Mouse (Mus musculus): Measurements from ENCODE around the gene Arhgef26. TPM values are rescaled to one million over a fixed set of nuclear protein-coding genes. Genes with fewer than 3 reads are reported as not detected.

Gene Arhgef26
- polyA plus RNA-seq (2017; shearing (Covaris generic)) = under 1 TPM; 0.08 to 0.53 TPM

DNA sequence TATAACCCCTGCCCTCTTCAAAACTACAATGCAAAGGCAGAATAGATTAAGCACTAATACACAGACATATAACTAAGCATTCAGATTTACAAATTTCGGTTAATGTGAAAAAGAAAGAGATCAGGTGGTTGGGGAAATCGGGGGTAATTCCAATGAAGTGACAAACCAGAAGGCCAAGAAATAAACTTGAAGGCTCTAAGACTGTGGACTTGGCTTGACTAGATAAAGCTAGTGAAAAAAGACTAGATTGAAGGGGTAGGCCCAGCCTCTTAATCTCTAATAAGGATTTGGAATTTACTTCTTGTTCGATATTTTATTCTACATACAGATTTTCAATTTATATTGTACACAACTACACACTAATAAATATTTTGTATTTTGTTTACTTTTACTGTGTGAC lies at the start of gene Arhgef26:
Gene Arhgef26 (plus strand): TSS at position 301 of the 400 bp plus-strand sequence.
- no peak for ATAC-seq

DNA sequence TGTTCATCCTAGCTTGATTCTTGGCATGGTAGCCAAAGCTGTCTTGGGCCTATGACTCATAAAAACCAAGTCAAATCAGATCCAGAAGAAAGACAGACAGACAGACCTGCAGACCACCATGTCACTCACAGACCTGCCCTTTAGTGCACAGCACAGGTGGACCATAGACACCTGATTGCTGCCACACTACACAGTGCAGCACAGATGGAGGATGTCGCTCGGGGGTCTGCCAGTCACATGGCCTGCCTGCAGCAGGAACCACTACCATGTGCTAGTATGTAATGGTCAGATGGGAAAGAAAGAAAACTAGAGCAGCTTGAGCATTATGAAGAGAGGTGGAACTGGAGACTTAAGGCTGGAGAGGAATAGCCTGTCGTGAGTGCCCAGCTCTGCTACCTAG lies 27.7 kb upstream of the Arhgef26 start:
- ATAC-seq = no peak

DNA sequence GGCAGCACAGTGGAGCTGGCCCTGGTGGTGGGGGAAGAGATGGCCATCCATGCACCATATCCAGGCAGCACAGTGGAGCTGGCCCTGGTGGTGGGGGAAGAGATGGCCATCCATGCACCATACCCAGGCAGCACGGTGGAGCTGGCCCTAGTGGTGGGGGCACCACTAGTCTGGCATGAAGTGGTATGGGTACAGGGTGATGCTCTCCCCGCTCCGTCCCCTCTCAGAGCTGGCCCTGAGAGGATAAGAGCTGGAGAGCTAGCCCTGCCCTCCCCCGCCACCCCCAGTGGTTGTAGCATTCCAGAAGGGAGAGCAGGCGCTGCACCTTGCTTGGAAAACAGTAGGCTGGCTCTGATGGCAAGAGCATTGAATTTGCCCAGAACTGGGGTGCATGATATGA lies 26.9 kb upstream of the Arhgef26 start:
- no peak for ATAC-seq

DNA sequence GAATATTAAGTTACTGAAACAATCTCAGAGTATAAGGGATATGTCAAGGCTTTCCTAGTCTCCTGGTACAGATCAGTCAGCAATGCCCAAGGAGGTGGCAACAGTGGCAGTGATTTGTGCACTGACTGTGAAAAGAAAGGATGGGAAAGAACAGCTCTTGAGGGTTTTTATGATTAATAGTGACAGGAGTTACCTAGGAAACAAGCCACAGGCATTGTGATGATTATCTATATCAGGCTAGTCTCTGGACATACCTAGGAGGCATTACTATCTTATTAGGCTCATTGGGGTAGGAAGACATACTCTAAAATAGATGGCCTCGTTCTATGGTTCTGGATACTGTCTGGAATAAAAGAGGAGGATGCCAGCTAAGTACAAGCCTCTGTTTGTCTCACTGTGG lies 13.4 kb upstream of the Arhgef26 start:
- ATAC-seq = no peak

DNA sequence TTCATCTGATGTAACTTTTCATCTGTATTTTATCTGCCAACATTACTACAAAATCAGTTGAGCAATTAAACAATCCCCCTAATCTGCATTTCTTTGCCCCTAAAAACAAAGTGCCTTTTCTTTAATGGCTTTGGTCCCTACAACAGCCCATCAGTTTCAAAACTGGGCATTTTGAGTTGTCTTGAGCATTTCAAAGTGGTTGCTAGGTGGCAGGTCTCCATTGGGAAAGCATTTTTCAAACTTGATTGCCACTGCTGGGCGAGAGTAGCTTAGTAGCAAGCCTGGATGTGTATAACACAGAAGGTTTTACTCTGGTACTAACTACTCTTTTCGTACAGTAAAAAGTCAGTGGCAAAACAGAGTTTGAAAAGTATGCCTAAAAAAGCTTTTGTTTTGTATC lies 10.2 kb upstream of the Arhgef26 start:
- no peak for ATAC-seq

DNA sequence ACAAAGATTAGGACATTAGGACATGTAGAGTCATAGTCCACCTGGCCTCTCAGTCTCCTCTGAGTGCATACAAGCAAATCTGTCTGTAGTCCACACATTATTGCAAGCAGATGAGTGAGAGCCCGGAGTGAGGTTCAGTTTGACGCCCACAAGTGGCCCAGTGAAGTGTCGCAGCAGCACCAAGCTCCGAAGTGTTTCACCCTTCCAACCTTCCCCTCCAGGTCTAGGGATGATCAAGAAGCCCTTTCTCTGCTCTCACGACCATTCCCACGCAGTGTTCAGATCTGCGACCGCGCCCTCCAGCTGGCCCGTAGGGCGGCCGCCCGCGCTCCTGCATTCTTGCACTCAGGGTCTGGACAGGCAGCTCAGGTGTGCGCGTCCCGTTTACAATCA lies 313 bp downstream of the Arhgef26 start:
- no peak for ATAC-seq

DNA sequence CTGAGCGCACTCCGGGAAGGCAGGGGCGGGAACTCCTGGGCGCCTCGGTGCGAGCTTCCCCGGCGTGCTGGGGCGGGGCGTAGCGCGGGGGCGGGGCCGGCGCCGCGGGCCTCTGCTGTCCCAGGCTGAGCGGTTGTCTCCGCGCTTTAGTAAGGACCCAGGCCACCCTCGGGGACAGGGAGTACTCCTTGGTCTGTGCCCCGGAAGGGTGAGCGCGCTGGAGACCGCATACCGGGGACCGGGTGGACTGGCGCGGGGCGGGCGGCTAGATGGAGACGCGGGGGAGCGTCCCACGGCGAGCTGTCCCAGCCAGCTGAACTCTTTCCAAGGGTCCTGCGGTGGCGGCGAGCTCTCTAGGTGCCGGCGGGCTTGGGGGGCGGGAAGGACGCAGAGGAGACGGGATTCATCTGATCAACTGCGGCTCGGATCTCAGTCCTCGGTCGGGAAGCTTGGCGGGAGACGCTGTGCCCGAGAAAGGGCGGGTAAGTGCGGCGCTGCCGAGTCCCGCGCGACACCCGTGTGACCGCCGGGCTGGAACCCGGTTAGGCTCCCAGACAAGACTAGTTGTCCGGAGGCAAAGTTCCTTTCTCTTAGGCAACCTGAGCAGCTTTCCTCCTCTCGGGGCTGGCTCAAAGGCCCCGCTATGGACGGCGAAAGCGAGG lies 841 bp downstream of the Arhgef26 start:
- no peak for ATAC-seq

DNA sequence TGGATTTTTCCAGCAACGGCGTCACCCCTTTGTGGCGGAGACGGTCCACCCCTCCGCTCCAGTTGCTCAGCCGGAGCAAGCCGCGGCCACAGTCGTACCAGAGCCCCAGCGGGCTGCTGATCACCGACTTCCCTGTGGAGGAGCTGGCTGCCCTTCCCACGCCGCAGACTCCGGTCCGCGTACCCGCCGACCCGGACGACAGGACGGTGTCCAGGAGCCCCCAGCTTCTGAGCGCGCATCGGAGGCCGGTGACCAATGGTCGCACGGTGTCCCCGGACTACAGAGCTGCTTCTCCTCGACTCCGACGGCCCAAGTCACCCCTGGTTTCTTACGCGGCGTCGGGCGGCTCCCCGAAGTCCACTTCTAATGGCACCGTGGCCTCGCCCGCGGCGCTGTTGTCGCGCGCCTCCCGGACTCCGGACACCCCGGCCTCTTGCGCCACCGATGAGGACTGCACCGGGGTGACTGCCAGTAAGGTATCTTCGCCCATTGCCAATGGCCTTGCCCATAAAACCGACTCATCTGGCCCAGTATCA lies 1.4 kb downstream of the Arhgef26 start:
- ATAC-seq = no peak

DNA sequence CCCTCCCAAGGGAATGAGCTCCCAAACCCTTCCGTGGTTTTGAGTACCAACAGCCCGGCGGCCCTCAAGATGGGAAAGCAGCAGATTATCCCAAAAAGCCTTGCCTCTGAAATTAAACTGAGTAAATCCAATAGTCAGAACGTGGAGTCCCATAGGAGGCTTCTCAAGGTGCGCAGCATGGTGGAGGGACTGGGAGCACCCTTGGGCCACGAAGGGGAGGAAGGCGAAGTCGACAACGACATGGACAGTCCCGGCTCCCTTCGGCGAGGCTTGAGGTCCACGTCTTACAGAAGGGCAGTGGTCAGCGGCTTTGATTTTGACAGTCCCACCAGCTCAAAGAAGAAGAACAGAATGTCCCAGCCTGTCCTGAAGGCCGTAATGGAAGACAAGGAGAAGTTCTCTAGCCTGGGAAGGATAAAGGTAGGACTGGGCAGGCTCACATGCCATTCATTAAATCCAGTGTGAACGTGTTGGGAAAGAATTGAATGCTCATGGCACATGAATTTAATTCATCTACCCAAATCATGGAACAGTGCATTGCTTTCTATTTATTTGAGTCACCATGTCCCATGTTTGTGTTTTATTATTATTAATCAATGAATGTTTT lies 2.1 kb downstream of the Arhgef26 start:
- no peak for ATAC-seq

GRCm38 (mm10) chr3:62340861-62341260 lies 2.7 kb downstream of the Arhgef26 start:
- ATAC-seq = no peak

GRCm38 (mm10) chr3:62341496-62342205 lies 3.5 kb downstream of the Arhgef26 start:
- ATAC-seq = no peak

DNA sequence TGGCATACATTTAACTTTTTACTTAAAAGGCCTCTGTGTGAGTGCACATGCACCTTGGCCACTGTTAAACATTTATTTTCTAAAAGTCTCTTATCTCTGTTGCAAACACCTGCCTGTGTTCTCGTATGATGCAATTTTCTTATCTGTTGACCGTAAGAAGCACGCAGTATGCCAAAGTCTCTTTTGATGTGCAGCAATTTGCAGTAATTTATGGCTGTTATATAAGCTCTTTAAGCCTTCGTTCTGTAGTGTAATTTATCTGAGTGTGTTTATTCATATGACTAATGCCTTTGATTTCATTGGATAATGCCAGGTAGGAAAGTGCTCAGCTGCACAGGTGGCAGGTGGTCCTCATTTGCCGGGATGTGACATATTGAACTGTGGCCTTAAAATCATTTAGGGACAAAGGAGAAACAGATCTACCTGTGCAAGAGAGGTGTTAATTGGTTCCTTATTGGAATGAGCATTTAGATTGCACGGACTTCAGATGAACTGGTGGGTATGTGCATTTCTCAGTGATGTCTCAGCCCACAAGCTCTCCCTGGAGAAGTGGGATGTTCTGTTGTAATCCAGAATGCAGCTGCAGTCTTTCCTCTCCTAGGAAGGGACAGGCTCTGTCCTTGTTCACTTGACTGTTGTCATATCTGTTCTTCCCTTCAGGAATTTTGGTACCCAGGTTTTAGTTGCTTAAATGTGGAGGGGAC lies 10.5 kb downstream of the Arhgef26 start:
- ATAC-seq = no peak

- ATAC-seq = no peak
Observed at GRCm38 (mm10) chr3:62349218-62349897, 11.2 kb downstream of the Arhgef26 start.

- no peak for ATAC-seq
Observed at GRCm38 (mm10) chr3:62352071-62352470, 13.9 kb downstream of the Arhgef26 start.

DNA sequence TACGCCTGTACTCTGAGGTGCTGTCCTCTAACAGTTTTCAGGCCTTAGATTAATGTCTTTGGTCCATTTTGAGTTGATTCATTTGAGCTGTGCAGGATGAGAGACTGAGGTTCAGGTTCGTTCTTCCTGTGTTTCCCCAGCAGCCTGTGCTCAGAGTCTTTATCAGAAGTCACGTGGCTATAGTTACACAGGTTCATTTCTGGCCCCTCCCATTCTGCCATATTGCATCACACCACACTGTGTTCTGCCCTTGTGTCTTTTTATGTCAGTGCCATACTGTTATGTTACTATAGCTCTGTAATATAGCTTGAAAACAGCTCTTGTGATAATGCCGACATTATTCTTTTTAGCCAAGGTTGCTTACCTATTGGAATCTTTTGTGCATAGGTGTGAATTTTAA lies 14.7 kb downstream of the Arhgef26 start:
- ATAC-seq = no peak

DNA sequence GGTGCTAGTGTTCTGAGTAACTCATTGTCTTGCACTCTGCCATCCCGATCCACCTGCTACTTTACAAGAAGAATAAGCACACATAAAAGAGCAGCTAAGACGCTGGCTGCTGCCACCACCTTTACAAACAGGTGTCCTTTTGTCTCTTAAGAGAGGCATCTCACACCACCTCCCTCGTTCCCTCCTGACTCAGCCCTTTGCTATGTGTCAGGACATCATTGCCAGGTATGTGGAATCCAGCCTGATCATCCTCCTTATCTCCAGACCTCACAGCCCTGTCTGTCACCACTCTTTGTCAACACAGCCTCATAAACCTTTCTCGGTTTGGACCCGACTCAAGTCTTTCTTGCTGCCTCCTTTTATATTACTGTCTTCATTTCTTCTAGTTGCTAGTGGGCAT lies 29.7 kb downstream of the Arhgef26 start:
- no peak for ATAC-seq

- no peak for ATAC-seq
Observed at GRCm38 (mm10) chr3:62372841-62373240, 34.7 kb downstream of the Arhgef26 start.

GRCm38 (mm10) chr3:62374346-62374745 lies 36.2 kb downstream of the Arhgef26 start:
- no peak for ATAC-seq

GRCm38 (mm10) chr3:62374831-62375230 lies 36.7 kb downstream of the Arhgef26 start:
- no peak for ATAC-seq

GRCm38 (mm10) chr3:62376719-62377118 lies 38.6 kb downstream of the Arhgef26 start:
- no peak for ATAC-seq

- no peak for ATAC-seq
Observed at GRCm38 (mm10) chr3:62379946-62380345, 41.8 kb downstream of the Arhgef26 start.

DNA sequence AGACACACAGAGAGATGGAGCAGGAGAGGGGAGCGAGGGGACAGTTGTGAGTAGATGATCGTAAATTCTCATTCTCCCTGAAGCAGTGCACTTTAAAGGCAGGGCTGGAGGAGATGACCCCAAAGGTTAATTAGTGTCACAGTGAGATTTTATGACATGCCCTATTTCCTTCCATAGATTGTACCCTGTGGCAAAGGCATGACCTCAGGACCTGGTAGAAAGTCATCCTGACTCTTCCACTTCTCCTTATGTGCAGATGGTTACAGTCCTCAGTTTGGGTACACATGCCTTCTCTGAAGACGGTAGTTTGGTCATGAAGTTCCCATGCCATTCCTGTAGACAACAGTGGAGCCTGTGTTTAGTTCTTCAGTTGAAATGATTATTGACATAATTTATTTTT lies 42.3 kb downstream of the Arhgef26 start:
- ATAC-seq = no peak

- no peak for ATAC-seq
Observed at GRCm38 (mm10) chr3:62382853-62383252, 44.7 kb downstream of the Arhgef26 start.

All from activated CD4-positive, CD25-positive, alpha-beta regulatory T cell, adult 4 months (primary cell).